Mouse (Mus musculus) left cerebral cortex, adult 2 months (tissue): ENCODE results near the gene Vwa1. TPM values are rescaled to one million over a fixed set of nuclear protein-coding genes. Genes with fewer than 3 reads are reported as not detected.
A peak's percentile ranks its signal among the peaks of the same experiment; 100 is the strongest.

Experiments used
- DNase-seq, 2 experiments: peaks; one replicate each; pipeline ENCODE4 v3.0.0; 2021 to 2022; ENCODE audit warnings: low spot score in 2 of 2, mixed read lengths in 1 of 2; ENCODE audit errors: extremely low spot score in 1 of 2
- H3K27ac ChIP-seq: fragments of 200-600 bp; 2 replicates; pipeline ENCODE4 v1.8.1; 2022
- H3K4me3 ChIP-seq: fragments of 200-600 bp; 2 replicates; pipeline ENCODE4 v1.8.1; 2022
- CTCF ChIP-seq: fragments of 200-600 bp; IDR thresholded peaks from 2 replicates; pipeline ENCODE4 v1.8.1; 2022; ENCODE audit warnings: antibody characterized with exemption, mild to moderate bottlenecking, moderate library complexity
- intact Hi-C: fragments of 180-260 bp; cut with DNase I; formaldehyde crosslinking; loops from one replicate; pipeline ENCODE4 v1.15.1; 2025
- microRNA-seq, 2 experiments: library from miRNA; unstranded; fragments of <30 nt; microRNA quantifications; one replicate each; pipeline ENCODE4 v1.2.0; 2021
- total RNA-seq, 2 experiments: library from RNA; stranded (reverse); gene quantifications; 2 replicates each; pipeline ENCODE4 v1.2.3; 2021

The Vwa1 gene
- total RNA-seq, 2 experiments from 2014 or later: 13.6 to 15.9 TPM

- no peak overlapping the region for H3K4me3 ChIP-seq
- TF ChIP-seq CTCF: no peak
- intact Hi-C loops: no loop called here
- peak in 1 of 2 experiments; percentile 35 for DNase-seq
- peak overlapping the region; percentile 57 for H3K27ac ChIP-seq
Observed at GRCm38 (mm10) chr4:155738262-155738661, 36.2 kb downstream of the Vwa1 start.

- intact Hi-C loops: no loop called here
- TF ChIP-seq CTCF: no peak
- Histone ChIP-seq H3K4me3 (no peak overlapping the region; the same call in 1 of the 2 replicates), H3K27ac (no peak overlapping the region)
- no peak for DNase-seq
Observed at GRCm38 (mm10) chr4:155736421-155736820, 38.1 kb downstream of the Vwa1 start.

- Histone ChIP-seq H3K27ac (peak overlapping the region; percentile 93), H3K4me3 (peak overlapping the region; percentile 59)
- no peak for TF ChIP-seq CTCF
- no peak for DNase-seq
- intact Hi-C loops: loop anchor here (2.0 kb wide), 1 partner anchor 31 kb away; the partner anchor contains the start of gene Ssu72
Observed at GRCm38 (mm10) chr4:155735788-155736187, 38.7 kb downstream of the Vwa1 start.

- Histone ChIP-seq H3K4me3 (peak overlapping the region; percentile 59), H3K27ac (peak overlapping the region; percentile 93)
- intact Hi-C loops: loop anchor here (2.0 kb wide), 1 partner anchor 30 kb away; the partner anchor contains the start of gene Ssu72
- peak; percentile 51 to 54 for DNase-seq
- TF ChIP-seq CTCF: no peak
Observed at GRCm38 (mm10) chr4:155734951-155735702, 39.4 kb downstream of the Vwa1 start.

- DNase-seq: peak; percentile 88 to 89
- Histone ChIP-seq H3K4me3 (peak within 1 kb of the TSS; percentile 59), H3K27ac (peak within 1 kb of the TSS; percentile 93)
- intact Hi-C loops: loop anchor here (2.0 kb wide), 1 partner anchor 30 kb away; the partner anchor contains the start of gene Ssu72
- TF ChIP-seq CTCF: no peak
Observed at GRCm38 (mm10) chr4:155734350-155734941, 40.1 kb downstream of the Vwa1 start, which contains the start of gene Tmem240. Tmem240 (plus strand) TSS chr4:155734800.

- no peak overlapping the region for H3K4me3 ChIP-seq
- no peak for DNase-seq
- no peak for TF ChIP-seq CTCF
- H3K27ac ChIP-seq: no peak overlapping the region
- intact Hi-C loops: no loop called here
Observed at GRCm38 (mm10) chr4:155733267-155733666, 41.2 kb downstream of the Vwa1 start.

- no peak for DNase-seq
- no peak for TF ChIP-seq CTCF
- H3K27ac ChIP-seq: no peak overlapping the region
- H3K4me3 ChIP-seq: no peak overlapping the region
- intact Hi-C loops: no loop called here
Observed at GRCm38 (mm10) chr4:155727993-155728392, 46.5 kb downstream of the Vwa1 start.

- TF ChIP-seq CTCF: peak; percentile 67
- Histone ChIP-seq H3K4me3 (no peak overlapping the region), H3K27ac (no peak overlapping the region)
- DNase-seq: no peak
- intact Hi-C loops: loop anchor here (1.0 kb wide), 1 partner anchor 49 kb away; no protein-coding TSS in a partner anchor
Observed at GRCm38 (mm10) chr4:155721668-155722083, 52.8 kb downstream of the Vwa1 start.

Small RNA genes within 50 kb of the gene (microRNA-seq; reads per million reads assigned to microRNA genes)
- 0 reads per million in 2 experiments for gene Gm27743

Other genes starting within 250 kb of the Vwa1 start
- gene Nadk, start 212.3 kb downstream of the Vwa1 start, total RNA-seq: 10 to 100 TPM; 55.9 to 58.2 TPM
- gene Slc35e2, start 173.3 kb downstream of the Vwa1 start, total RNA-seq: 10 to 100 TPM; 47.3 to 50.5 TPM
- gene Cdk11b, start 149.8 kb downstream of the Vwa1 start, total RNA-seq: 10 to 100 TPM; 46.8 to 56.0 TPM
- gene Gm10563, start 129.3 kb downstream of the Vwa1 start, total RNA-seq: not detected
- 1 to 10 TPM; 4.1 to 5.4 TPM for gene Mmp23, start 121.3 kb downstream of the Vwa1 start, total RNA-seq
- gene Mib2, start 105.5 kb downstream of the Vwa1 start, total RNA-seq: 100 to 1,000 TPM; 133 to 140 TPM
- 10 to 100 TPM; 26.2 to 33.4 TPM for gene Fndc10, start 80.4 kb downstream of the Vwa1 start, total RNA-seq
- 10 to 100 TPM; 89.2 to 98.0 TPM for gene Ssu72, start 69.9 kb downstream of the Vwa1 start, total RNA-seq
- 10 to 100 TPM; 54.0 to 57.0 TPM for gene Tmem240, start 39.9 kb downstream of the Vwa1 start, total RNA-seq
- 10 to 100 TPM; 53.0 to 58.8 TPM for gene Atad3a, start 13.6 kb downstream of the Vwa1 start, total RNA-seq
- 10 to 100 TPM; 16.4 to 16.8 TPM for gene Tmem88b, start 11.2 kb upstream of the Vwa1 start, total RNA-seq
- under 1 TPM in 1 of 2 experiments, not detected in 1; 0.29 TPM for gene Ankrd65, start 15.7 kb upstream of the Vwa1 start, total RNA-seq
- 10 to 100 TPM; 82.7 to 84.8 TPM for gene Mrpl20, start 28.2 kb upstream of the Vwa1 start, total RNA-seq
- gene Ccnl2, start 37.8 kb upstream of the Vwa1 start, total RNA-seq: 10 to 100 TPM; 74.8 to 83.4 TPM
- 100 to 1,000 TPM in 1 of 2 experiments, 10 to 100 TPM in 1; 98.5 to 101 TPM for gene Aurkaip1, start 56.6 kb upstream of the Vwa1 start, total RNA-seq
- 1 to 10 TPM; 5.9 to 8.0 TPM for gene Mxra8, start 65.0 kb upstream of the Vwa1 start, total RNA-seq
- gene Dvl1, start 72.7 kb upstream of the Vwa1 start, total RNA-seq: 10 to 100 TPM; 94.0 to 96.3 TPM
- under 1 TPM; 0.23 to 0.30 TPM for gene Tas1r3, start 88.7 kb upstream of the Vwa1 start, total RNA-seq
- gene Cptp, start 94.7 kb upstream of the Vwa1 start, total RNA-seq: 10 to 100 TPM; 21.7 to 28.9 TPM
- 10 to 100 TPM; 37.3 to 41.1 TPM for gene Ints11, start 94.8 kb upstream of the Vwa1 start, total RNA-seq
- 10 to 100 TPM; 55.0 to 61.2 TPM for gene Pusl1, start 117.1 kb upstream of the Vwa1 start, total RNA-seq
- gene Acap3, start 117.1 kb upstream of the Vwa1 start, total RNA-seq: 100 to 1,000 TPM; 139 to 152 TPM
- 10 to 100 TPM; 70.3 to 80.5 TPM for gene Ube2j2, start 169.1 kb upstream of the Vwa1 start, total RNA-seq
- 10 to 100 TPM; 18.9 to 19.7 TPM for gene C1qtnf12, start 187.6 kb upstream of the Vwa1 start, total RNA-seq
- 10 to 100 TPM in 1 of 2 experiments, 1 to 10 TPM in 1; 9.1 to 10.8 TPM for gene B3galt6, start 218.0 kb upstream of the Vwa1 start, total RNA-seq
- 100 to 1,000 TPM; 187 to 193 TPM for gene Sdf4, start 218.2 kb upstream of the Vwa1 start, total RNA-seq
- gene Tnfrsf4, start 239.1 kb upstream of the Vwa1 start, total RNA-seq: 1 to 10 TPM; 1.7 to 2.4 TPM